Mouse (Mus musculus) lung, postnatal 14 days (tissue): ENCODE measurements around the gene Gm8206.
"Not testable (repeated sequence)": the region's sequence is repeated elsewhere in the genome, so short reads cannot be mapped to it uniquely, and the experiment has no call there.

ENCODE experiments used
- DNase-seq: peaks from one replicate; pipeline ENCODE4 v3.0.0; 2021

Gene Gm8206

GRCm38 (mm10) chr14:6093842-6094241 lies at the start of gene Gm8206:
Gm8206 (minus strand) TSS chr14:6093942.
- not testable (repeated sequence) for DNase-seq

GRCm38 (mm10) chr14:6125707-6126106 lies 32.0 kb upstream of the Gm8206 start, which contains the start of gene Gm3476:
Gm3476 (minus strand) TSS chr14:6125807.
- not testable (repeated sequence) for DNase-seq

GRCm38 (mm10) chr14:6108272-6108925 lies 14.7 kb upstream of the Gm8206 start, which contains the start of gene Gm3468:
Gm3468 (minus strand) TSS chr14:6108665.
- peak; percentile 53 for DNase-seq

GRCm38 (mm10) chr14:6107500-6107899 lies 13.8 kb upstream of the Gm8206 start:
- not testable (repeated sequence) for DNase-seq

- DNase-seq = not testable (repeated sequence)
Observed at GRCm38 (mm10) chr14:6058167-6058566, 35.6 kb downstream of the Gm8206 start, which contains the start of gene Gm6337. Gm6337 (minus strand) TSS chr14:6058267.

- DNase-seq = not testable (repeated sequence)
Observed at GRCm38 (mm10) chr14:5987136-5987535, 106.6 kb downstream of the Gm8206 start.

GRCm38 (mm10) chr14:5979037-5979436 lies 114.7 kb downstream of the Gm8206 start, which contains the start of gene Gm3453:
Gm3453 (minus strand) TSS chr14:5979137.
- not testable (repeated sequence) for DNase-seq
